Mouse (Mus musculus) midbrain, embryonic 12.5 days (tissue): Measurements from ENCODE around the gene Gm27179. TPM values are rescaled to one million over a fixed set of nuclear protein-coding genes. Genes with fewer than 3 reads are reported as not detected.
"Not testable (repeated sequence)": the region's sequence is repeated elsewhere in the genome, so short reads cannot be mapped to it uniquely, and the experiment has no call there.

Source experiments
- ATAC-seq: fragments of 200-750 bp; cut with Nextera tagmentation; 2 replicates; pipeline ENCODE4 v1.8.0; 2017; ENCODE audit warnings: low read depth, moderate TSS enrichment, moderate library complexity; ENCODE audit not compliant: low FRiP score
- H3K27ac ChIP-seq: fragments of 300-500 bp; sonication (generic); replicated peaks from 2 replicates; pipeline ENCODE4 v1.5.1; 2016; ENCODE audit warnings: mild to moderate bottlenecking
- H3K27me3 ChIP-seq: fragments of 300-500 bp; sonication (generic); 2 replicates; pipeline ENCODE4 v1.6.1; 2016; ENCODE audit warnings: mild to moderate bottlenecking
- H3K36me3 ChIP-seq: fragments of 300-500 bp; sonication (generic); 2 replicates; pipeline ENCODE4 v1.6.1; 2016
- H3K4me1 ChIP-seq: fragments of 300-500 bp; sonication (generic); 2 replicates; pipeline ENCODE4 v1.6.1; 2016
- H3K4me2 ChIP-seq: fragments of 300-500 bp; sonication (generic); replicated peaks from 2 replicates; pipeline ENCODE4 v1.6.1; 2016; ENCODE audit warnings: mild to moderate bottlenecking, moderate library complexity
- H3K4me3 ChIP-seq: fragments of 300-500 bp; sonication (generic); 2 replicates; pipeline ENCODE4 v1.5.1; 2016; ENCODE audit warnings: mild to moderate bottlenecking
- H3K9ac ChIP-seq: fragments of 300-500 bp; sonication (generic); replicated peaks from 2 replicates; pipeline ENCODE4 v1.6.1; 2016; ENCODE audit warnings: mild to moderate bottlenecking, moderate library complexity
- H3K9me3 ChIP-seq: fragments of 300-500 bp; sonication (generic); 2 replicates; pipeline ENCODE4 v1.6.1; 2016; ENCODE audit warnings: mild to moderate bottlenecking
- WGBS: fragments of 180-500 bp; shearing (Covaris S2); methylation state at CpG from one replicate; pipeline ENCODE4 v1.1.7; 2016; 5-methylcytosine and 5-hydroxymethylcytosine counted together
- polyA plus RNA-seq: library from polyadenylated mRNA; unstranded; fragments of >200 nt; fragmentation: Nextera tagmentation; extraction: Ambion mirVana; gene quantifications from 2 replicates; pipeline ENCODE4 v1.2.1, GENCODE M21; 2016

Gm27179 gene
- polyA plus RNA-seq, 1 experiment from 2014 or later = not detected

GRCm38 (mm10) chr14:69467612-69468366 is 44.6 kb downstream of the Gm27179 start:
- not testable (repeated sequence) for H3K4me1 ChIP-seq, ATAC-seq, H3K9me3 ChIP-seq, H3K36me3 ChIP-seq, H3K4me2 ChIP-seq, H3K4me3 ChIP-seq, H3K9ac ChIP-seq, H3K27ac ChIP-seq, H3K27me3 ChIP-seq
- WGBS = no CpG with 5 or more reads among the region's 17 CpGs

DNA sequence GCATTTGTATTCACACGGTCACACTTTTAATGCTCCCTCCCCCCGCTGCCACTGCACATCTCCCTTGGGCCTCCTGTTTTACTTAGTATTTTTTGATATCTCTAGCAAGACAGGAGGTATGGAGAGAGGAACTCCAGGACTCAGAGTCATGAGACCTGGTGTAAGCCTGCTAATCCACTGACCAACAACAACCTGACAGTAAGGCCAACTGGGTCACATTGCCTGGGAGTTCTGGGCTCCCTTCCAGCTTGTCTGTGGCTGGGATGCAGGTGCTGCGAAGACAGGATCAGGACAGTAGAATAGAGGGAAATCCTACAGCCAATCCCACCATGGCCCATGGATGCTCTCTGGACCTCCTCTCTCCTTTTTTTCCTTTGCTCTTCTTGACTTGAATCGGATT is 47.9 kb downstream of the Gm27179 start:
- WGBS = no CpG with 5 or more reads among the region's 4 CpGs
- H3K27ac ChIP-seq, H3K4me3 ChIP-seq, H3K27me3 ChIP-seq, ATAC-seq, H3K36me3 ChIP-seq, H3K4me1 ChIP-seq, H3K9ac ChIP-seq, H3K4me2 ChIP-seq, H3K9me3 ChIP-seq: not testable (repeated sequence)

Other genes starting within 250 kb of the Gm27179 start
- not detected in 2 replicates for gene Synb, start 218.2 kb downstream of the Gm27179 start, polyA plus RNA-seq
- gene Gm16867, start 9.2 kb downstream of the Gm27179 start, polyA plus RNA-seq = not detected in 2 replicates
- gene Entpd4b, start 42.9 kb upstream of the Gm27179 start, polyA plus RNA-seq = 9.2 and 10.2 TPM in 2 replicates